Mouse (Mus musculus) G1E (cell line): ENCODE measurements around the gene Shtn1.

Experiments used
- CTCF ChIP-seq: IDR thresholded peaks from 2 replicates; pipeline ENCODE4 v1.5.1; 2012; ENCODE audit warnings: low read depth, low read length, inconsistent platforms, mixed read lengths
- TAL1 ChIP-seq: conservative IDR thresholded peaks from 2 replicates; pipeline ENCODE4 v1.6.1; 2012; ENCODE audit warnings: low read depth, low read length, inconsistent platforms, mixed read lengths

- no peak for TF ChIP-seq CTCF
- TF ChIP-seq TAL1: no peak
These were observed 123.7 kb downstream of the Shtn1 start for GRCm38 (mm10) chr19:58952236-58952635.
